Mouse (Mus musculus) mouse embryonic stem cell (cell line): ENCODE results near the gene Ccdc13.

ENCODE experiments used
- in situ Hi-C, 2 experiments: fragments of 300-500 bp; cut with MboI; formaldehyde crosslinking; loops; 1 replicate in 1 of 2; 3 replicates in 1 of 2; pipeline ENCODE4 v1.14.3; 2019 to 2020; ENCODE audit warnings: low sequenced_read_pairs in 2 of 2, low pct_unique_long_range_greater_than_20kb in 1 of 2, mixed read lengths in 1 of 2; ENCODE audit not compliant: unreplicated experiment in 1 of 2

Gene Ccdc13

GRCm38 (mm10) chr9:121854246-121854645 is 15.0 kb upstream of the Ccdc13 start:
- in situ Hi-C loops: no loop called here

- in situ Hi-C loops: no loop called here
These were observed 8.6 kb upstream of the Ccdc13 start for GRCm38 (mm10) chr9:121847842-121848241.

GRCm38 (mm10) chr9:121847138-121847537 is 7.9 kb upstream of the Ccdc13 start:
- in situ Hi-C loops: no loop called here

- in situ Hi-C loops: no loop called here
These were observed 7.4 kb upstream of the Ccdc13 start for GRCm38 (mm10) chr9:121846526-121847118.

- in situ Hi-C loops: no loop called here
These were observed 3.7 kb upstream of the Ccdc13 start for GRCm38 (mm10) chr9:121842914-121843313.

GRCm38 (mm10) chr9:121839622-121839965 is 333 bp upstream of the Ccdc13 start:
- in situ Hi-C loops: no loop called here

- in situ Hi-C loops: no loop called here
These were observed 1.3 kb downstream of the Ccdc13 start for GRCm38 (mm10) chr9:121838008-121838407.

- in situ Hi-C loops: no loop called here
These were observed 5.4 kb downstream of the Ccdc13 start for GRCm38 (mm10) chr9:121833825-121834224.

GRCm38 (mm10) chr9:121830956-121831293 is 8.3 kb downstream of the Ccdc13 start:
- in situ Hi-C loops: no loop called here

- in situ Hi-C loops: no loop called here
These were observed 8.9 kb downstream of the Ccdc13 start for GRCm38 (mm10) chr9:121830243-121830955.

GRCm38 (mm10) chr9:121829270-121829992 is 9.8 kb downstream of the Ccdc13 start:
- in situ Hi-C loops: loop anchor here in 1 of 2 experiments (10.0 kb wide), 1 partner anchor 345 kb away; no protein-coding TSS in a partner anchor

- in situ Hi-C loops: loop anchor here in 1 of 2 experiments (10.0 kb wide), 1 partner anchor 344 kb away; no protein-coding TSS in a partner anchor
These were observed 10.9 kb downstream of the Ccdc13 start for GRCm38 (mm10) chr9:121828314-121828713.

GRCm38 (mm10) chr9:121826356-121826755 is 12.9 kb downstream of the Ccdc13 start:
- in situ Hi-C loops: loop anchor here in 1 of 2 experiments (10.0 kb wide), 1 partner anchor 342 kb away; no protein-coding TSS in a partner anchor

GRCm38 (mm10) chr9:121823991-121824390 is 15.3 kb downstream of the Ccdc13 start:
- in situ Hi-C loops: loop anchor here in 1 of 2 experiments (10.0 kb wide), 1 partner anchor 339 kb away; no protein-coding TSS in a partner anchor

- in situ Hi-C loops: loop anchor here in 1 of 2 experiments (10.0 kb wide), 1 partner anchor 338 kb away; no protein-coding TSS in a partner anchor
These were observed 16.2 kb downstream of the Ccdc13 start for GRCm38 (mm10) chr9:121823051-121823450.

GRCm38 (mm10) chr9:121822585-121822991 is 16.7 kb downstream of the Ccdc13 start:
- in situ Hi-C loops: loop anchor here in 1 of 2 experiments (10.0 kb wide), 1 partner anchor 338 kb away; no protein-coding TSS in a partner anchor

GRCm38 (mm10) chr9:121820765-121821164 is 18.5 kb downstream of the Ccdc13 start:
- in situ Hi-C loops: loop anchor here in 1 of 2 experiments (10.0 kb wide), 1 partner anchor 336 kb away; no protein-coding TSS in a partner anchor

- in situ Hi-C loops: loop anchor here in 1 of 2 experiments (10.0 kb wide), 1 partner anchor 335 kb away; no protein-coding TSS in a partner anchor
These were observed 19.3 kb downstream of the Ccdc13 start for GRCm38 (mm10) chr9:121819771-121820471.
